Mouse (Mus musculus) MEL (cell line): ENCODE measurements around the gene Copz1. TPM values are rescaled to one million over a fixed set of nuclear protein-coding genes. Genes with fewer than 3 reads are reported as not detected.

Source experiments
- DNase-seq: peaks from one replicate; pipeline ENCODE4 v3.0.0; 2011; ENCODE audit warnings: low read depth, low spot score
- H3K27ac ChIP-seq: 2 replicates; pipeline ENCODE4 v1.5.1; 2012; ENCODE audit warnings: low read depth, mild to moderate bottlenecking, control low read depth, low read length, moderate library complexity; ENCODE audit not compliant: control insufficient read depth
- H3K27me3 ChIP-seq, 2 experiments: fragments of 150-350 bp in 1 of 2; sonication (generic) in 1 of 2; 2 replicates each; pipeline ENCODE4 v1.6.1; 2012; ENCODE audit warnings: low read length in 2 of 2, mild to moderate bottlenecking in 2 of 2, improper control_type of control experiment in 1 of 2, moderate library complexity in 1 of 2; ENCODE audit not compliant: insufficient read depth in 2 of 2, control insufficient read depth in 1 of 2
- H3K36me3 ChIP-seq, 2 experiments: 2 replicates each; pipeline ENCODE4 v1.6.1; 2012 to 2014; ENCODE audit warnings: low read length in 2 of 2, improper control_type of control experiment in 1 of 2, inconsistent platforms in 1 of 2, mild to moderate bottlenecking in 1 of 2; ENCODE audit not compliant: insufficient read depth in 2 of 2, control insufficient read depth in 1 of 2
- H3K4me1 ChIP-seq, 2 experiments: fragments of 150-350 bp in 1 of 2; sonication (generic) in 1 of 2; 2 replicates each; pipeline ENCODE4 v1.6.1; 2012; ENCODE audit warnings: low read length in 2 of 2, improper control_type of control experiment in 1 of 2, mild to moderate bottlenecking in 1 of 2; ENCODE audit not compliant: insufficient read depth in 2 of 2, control insufficient read depth in 1 of 2
- H3K4me3 ChIP-seq, 2 experiments: fragments of 150-350 bp in 1 of 2; sonication (generic) in 1 of 2; 2 replicates each; pipeline ENCODE4 v1.5.1; 2012; ENCODE audit warnings: low read depth in 2 of 2, low read length in 2 of 2, mild to moderate bottlenecking in 2 of 2, moderate library complexity in 2 of 2, control low read depth in 1 of 2, improper control_type of control experiment in 1 of 2; ENCODE audit not compliant: control insufficient read depth in 1 of 2, insufficient read depth in 1 of 2
- H3K79me2 ChIP-seq: 2 replicates; pipeline ENCODE4 v1.6.1; 2012; ENCODE audit warnings: mild to moderate bottlenecking, low read length, moderate library complexity; ENCODE audit not compliant: control insufficient read depth, poor library complexity, insufficient read depth
- H3K9ac ChIP-seq: 2 replicates; pipeline ENCODE4 v1.6.1; 2012; ENCODE audit warnings: low read depth, mild to moderate bottlenecking, control low read depth, low read length, moderate library complexity; ENCODE audit not compliant: control insufficient read depth, poor library complexity, severe bottlenecking
- H3K9me3 ChIP-seq: fragments of 150-350 bp; sonication (generic); replicated peaks from 2 replicates; pipeline ENCODE4 v1.6.1; 2012; ENCODE audit warnings: mild to moderate bottlenecking, low read length, improper control_type of control experiment, moderate library complexity; ENCODE audit not compliant: insufficient read depth
- BHLHE40 ChIP-seq: IDR thresholded peaks from 2 replicates; pipeline ENCODE4 v1.6.1; 2012; ENCODE audit warnings: low read depth, mild to moderate bottlenecking, inconsistent platforms, low read length, improper control_type of control experiment, borderline replicate concordance
- CHD1 ChIP-seq: IDR thresholded peaks from 2 replicates; pipeline ENCODE4 v1.6.1; 2012; ENCODE audit warnings: low read depth, mild to moderate bottlenecking, inconsistent platforms, low read length, improper control_type of control experiment
- CHD2 ChIP-seq: IDR thresholded peaks from 2 replicates; pipeline ENCODE4 v1.6.1; 2011; ENCODE audit warnings: low read length, improper control_type of control experiment
- E2F4 ChIP-seq: IDR thresholded peaks from 2 replicates; pipeline ENCODE4 v1.6.1; 2011; ENCODE audit warnings: low read depth, low read length, improper control_type of control experiment, borderline replicate concordance
- ELF1 ChIP-seq: IDR thresholded peaks from 2 replicates; pipeline ENCODE4 v1.6.1; 2014; ENCODE audit warnings: low read depth, mild to moderate bottlenecking, inconsistent platforms, low read length, improper control_type of control experiment, moderate library complexity
- EP300 ChIP-seq, 2 experiments: IDR thresholded peaks; 2 replicates each; pipeline ENCODE4 v1.6.1; 2011; ENCODE audit warnings: improper control_type of control experiment in 2 of 2, low read length in 2 of 2, low read depth in 1 of 2, mild to moderate bottlenecking in 1 of 2
- ETS1 ChIP-seq: IDR thresholded peaks from 2 replicates; pipeline ENCODE4 v1.6.1; 2012; ENCODE audit warnings: low read depth, mild to moderate bottlenecking, inconsistent platforms, low read length, improper control_type of control experiment, moderate library complexity
- HCFC1 ChIP-seq: IDR thresholded peaks from 2 replicates; pipeline ENCODE4 v1.6.1; 2012; ENCODE audit warnings: low read depth, mild to moderate bottlenecking, inconsistent platforms, low read length, improper control_type of control experiment, moderate library complexity
- JUND ChIP-seq: IDR thresholded peaks from 2 replicates; pipeline ENCODE4 v1.6.1; 2011; ENCODE audit warnings: low read depth, mild to moderate bottlenecking, improper control_type of control experiment, low read length
- KAT2A ChIP-seq: conservative IDR thresholded peaks from 2 replicates; pipeline ENCODE4 v1.6.1; 2012; ENCODE audit warnings: low read depth, low read length, improper control_type of control experiment, inconsistent platforms
- MAFK ChIP-seq: IDR thresholded peaks from 2 replicates; pipeline ENCODE4 v1.6.1; 2011; ENCODE audit warnings: low read depth, mild to moderate bottlenecking, low read length, improper control_type of control experiment, borderline replicate concordance
- MEF2A ChIP-seq: IDR thresholded peaks from 2 replicates; pipeline ENCODE4 v1.6.1; 2014; ENCODE audit warnings: low read depth, mild to moderate bottlenecking, inconsistent platforms, low read length, improper control_type of control experiment; ENCODE audit not compliant: poor library complexity, insufficient replicate concordance, severe bottlenecking; ENCODE audit errors: extremely low read depth
- MXI1 ChIP-seq: IDR thresholded peaks from 2 replicates; pipeline ENCODE4 v1.6.1; 2011; ENCODE audit warnings: mild to moderate bottlenecking, low read depth, low read length, improper control_type of control experiment
- MYB ChIP-seq: IDR thresholded peaks from 2 replicates; pipeline ENCODE4 v1.6.1; 2011; ENCODE audit warnings: mild to moderate bottlenecking, low read depth, low read length, improper control_type of control experiment
- MYC ChIP-seq: IDR thresholded peaks from 2 replicates; pipeline ENCODE4 v1.6.1; 2011; ENCODE audit warnings: low read depth, mild to moderate bottlenecking, low read length, improper control_type of control experiment, moderate library complexity
- NELFE ChIP-seq: IDR thresholded peaks from 2 replicates; pipeline ENCODE4 v1.6.1; 2011; ENCODE audit warnings: low read depth, low read length, improper control_type of control experiment
- NRF1 ChIP-seq: IDR thresholded peaks from 2 replicates; pipeline ENCODE4 v1.6.1; 2014; ENCODE audit warnings: low read depth, mild to moderate bottlenecking, inconsistent platforms, low read length, improper control_type of control experiment, moderate library complexity; ENCODE audit not compliant: poor library complexity, insufficient read depth, severe bottlenecking
- POLR2A ChIP-seq, 2 experiments: IDR thresholded peaks; 2 replicates each; pipeline ENCODE4 v1.6.1; 2011 to 2012; ENCODE audit warnings: low read length in 2 of 2, mild to moderate bottlenecking in 2 of 2, control low read depth in 1 of 2, improper control_type of control experiment in 1 of 2, low read depth in 1 of 2, moderate library complexity in 1 of 2; ENCODE audit not compliant: control insufficient read depth in 1 of 2, insufficient read depth in 1 of 2, poor library complexity in 1 of 2
- POLR2AphosphoS2 ChIP-seq: IDR thresholded peaks from 2 replicates; pipeline ENCODE4 v1.6.1; 2011; ENCODE audit warnings: low read length, improper control_type of control experiment
- POLR2AphosphoS5 ChIP-seq: IDR thresholded peaks from 2 replicates; pipeline ENCODE4 v1.6.1; 2012; ENCODE audit warnings: low read depth, borderline replicate concordance, mild to moderate bottlenecking, inconsistent platforms, low read length, moderate library complexity, mixed read lengths
- RAD21 ChIP-seq: IDR thresholded peaks from 2 replicates; pipeline ENCODE4 v1.6.1; 2011; ENCODE audit warnings: mild to moderate bottlenecking, low read depth, low read length, improper control_type of control experiment
- SMC3 ChIP-seq: IDR thresholded peaks from 2 replicates; pipeline ENCODE4 v1.6.1; 2011; ENCODE audit warnings: low read depth, low read length, improper control_type of control experiment
- TAL1 ChIP-seq: IDR thresholded peaks from 2 replicates; pipeline ENCODE4 v1.6.1; 2012; ENCODE audit warnings: mild to moderate bottlenecking, inconsistent platforms, low read length, moderate library complexity, mixed read lengths
- TCF12 ChIP-seq: IDR thresholded peaks from 2 replicates; pipeline ENCODE4 v1.6.1; 2014; ENCODE audit warnings: low read depth, mild to moderate bottlenecking, inconsistent platforms, low read length, improper control_type of control experiment, moderate library complexity
- USF1 ChIP-seq: IDR thresholded peaks from 2 replicates; pipeline ENCODE4 v1.6.1; 2014; ENCODE audit warnings: low read depth, mild to moderate bottlenecking, inconsistent platforms, low read length, improper control_type of control experiment, moderate library complexity
- ZC3H11A ChIP-seq: IDR thresholded peaks from 2 replicates; pipeline ENCODE4 v1.6.1; 2012; ENCODE audit warnings: low read depth, mild to moderate bottlenecking, inconsistent platforms, low read length, improper control_type of control experiment
- ZKSCAN1 ChIP-seq: IDR thresholded peaks from 2 replicates; pipeline ENCODE4 v1.6.1; 2012; ENCODE audit warnings: low read depth, mild to moderate bottlenecking, inconsistent platforms, low read length, improper control_type of control experiment, moderate library complexity
- ZMIZ1 ChIP-seq: IDR thresholded peaks from 2 replicates; pipeline ENCODE4 v1.6.1; 2012; ENCODE audit warnings: low read depth, mild to moderate bottlenecking, inconsistent platforms, low read length, improper control_type of control experiment, moderate library complexity
- polyA plus RNA-seq, 2 experiments: library from polyadenylated mRNA; stranded (reverse) in 1 of 2; unstranded in 1 of 2; fragments of >175 nt in 1 of 2; fragments of >200 nt in 1 of 2; gene quantifications; 2 replicates each; pipeline versions ENCODE4 v1.2.1 to v1.2.4; 2012; ENCODE audit warnings: low replicate concordance in 2 of 2, low read depth in 1 of 2; ENCODE audit not compliant: insufficient read length in 2 of 2, insufficient read depth in 1 of 2, missing spikeins in 1 of 2
- total RNA-seq: library from RNA; depleted of rRNA; stranded (reverse); fragments of 300-350 nt; gene quantifications from 2 replicates; pipeline ENCODE4 v1.2.3, GENCODE M21; 2012

Copz1 gene
- total and polyA plus RNA-seq, 3 experiments = 46.7 to 822 (median 117) TPM

DNA sequence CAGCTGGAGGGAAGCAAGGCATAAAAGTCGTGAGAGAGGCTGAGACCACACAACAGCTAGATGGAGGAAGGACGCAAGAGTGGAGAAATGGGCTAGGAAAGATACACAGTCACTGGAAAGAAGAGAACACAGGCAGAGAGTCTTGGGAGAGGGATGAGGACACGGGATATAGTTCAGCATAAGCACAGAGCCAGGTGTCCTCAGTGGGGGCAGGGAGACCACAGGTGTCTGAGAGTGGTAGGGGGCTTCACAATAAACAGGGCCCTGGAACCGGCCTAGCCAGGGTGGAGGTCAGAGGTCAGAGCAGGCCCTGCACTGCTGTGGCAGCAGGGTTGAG lies 66.3 kb downstream of the Copz1 start:
- no peak for DNase-seq
- peaks cover 0 to 12% of the 10 kb centered on the region in 2 experiments; a peak in 2 of 4 replicates for H3K36me3 ChIP-seq
- peak overlapping the region; percentile 69 to 71 for H3K4me3 ChIP-seq
- H3K27me3 ChIP-seq = no peaks in the 10 kb centered on the region
- peak overlapping the region; percentile 59 for H3K9ac ChIP-seq
- H3K4me1 ChIP-seq = peaks cover 0 to 18% of the 10 kb centered on the region in 2 experiments; a peak in 3 of 4 replicates
- peak overlapping the region; percentile 61 for H3K27ac ChIP-seq
- TF ChIP-seq MYC (no peak), RAD21 (no peak), MXI1 (no peak), CHD2 (no peak), MEF2A (no peak), HCFC1 (no peak), USF1 (no peak), EP300 (IDR thresholded peaks at IDR 0.05; ENCODE audit: low read depth in 1 of 2, low read length in 2 of 2) (no peak), TAL1 (no peak), MAFK (no peak), CHD1 (no peak), SMC3 (no peak), ELF1 (no peak), ETS1 (no peak), ZC3H11A (no peak), ZMIZ1 (no peak), NELFE (no peak), NRF1 (no peak), BHLHE40 (no peak), TCF12 (no peak)
- peaks cover 15% of the 10 kb centered on the region for H3K79me2 ChIP-seq
- H3K9me3 ChIP-seq = no peaks in the 10 kb centered on the region

- Histone ChIP-seq H3K4me3 (peak overlapping the region; percentile 71 to 82), H3K27me3 (no peaks in the 10 kb centered on the region), H3K79me2 (peaks cover 15% of the 10 kb centered on the region), H3K27ac (peak overlapping the region; percentile 87), H3K9me3 (no peaks in the 10 kb centered on the region), H3K9ac (peak overlapping the region; percentile 72), H3K36me3 (peaks cover 0 to 12% of the 10 kb centered on the region in 2 experiments; a peak in 3 of 4 replicates), H3K4me1 (peaks cover 0 to 18% of the 10 kb centered on the region in 2 experiments; a peak in 3 of 4 replicates)
- peak; percentile 93 for DNase-seq
- TF ChIP-seq POLR2A (IDR thresholded peaks at IDR 0.05; ENCODE audit: control insufficient read depth in 1 of 2, insufficient read depth in 1 of 2, low read depth in 1 of 2, low read length in 2 of 2, poor library complexity in 1 of 2) (no peak), MXI1 (peak; percentile 49; the same call in 1 of the 2 replicates), MYC (no peak), ZKSCAN1 (no peak), KAT2A (no peak), NELFE (no peak), NRF1 (no peak), POLR2AphosphoS2 (peak; percentile 32; the same call in 1 of the 2 replicates), ELF1 (peak; percentile 58; the same call in 1 of the 2 replicates), CHD2 (no peak), EP300 (IDR thresholded peaks at IDR 0.05; ENCODE audit: low read depth in 1 of 2, low read length in 2 of 2) (peak; percentile 71 to 92), E2F4 (no peak), ZC3H11A (no peak), MAFK (no peak), ZMIZ1 (no peak), HCFC1 (no peak), JUND (no peak), MYB (0 out of 2 replicates have a peak, but pooled peaks have one; percentile 20), POLR2AphosphoS5 (no peak), ETS1 (peak; percentile 74)
Measured at GRCm38 (mm10) chr15:103339166-103339960, 66.8 kb downstream of the Copz1 start.
